ENCODE assay signal across 10 mouse cellular contexts in the genomic region with DNA sequence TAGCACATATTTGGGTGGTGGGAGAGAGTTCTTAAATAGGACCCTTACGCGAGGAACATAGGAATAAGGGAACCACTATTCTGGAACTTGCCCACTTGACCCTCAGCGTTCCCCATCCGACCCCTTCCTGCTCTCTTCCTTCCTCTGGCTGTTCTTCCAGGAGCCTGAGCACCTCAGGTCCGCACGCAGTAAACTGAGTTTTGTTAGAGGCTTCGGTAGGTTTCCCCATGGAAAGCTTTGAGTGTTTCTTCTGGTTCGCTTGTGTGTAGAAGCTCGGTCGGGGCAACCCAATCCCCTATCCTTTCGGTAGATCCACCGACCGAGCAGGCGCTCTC. TPM values are rescaled to one million over a fixed set of nuclear protein-coding genes. Genes with fewer than 3 reads are reported as not detected.
DNase-seq lines count a peak whose midpoint lies in the region; ATAC-seq and TF ChIP-seq lines count a peak whose summit lies in the region.
"Had no signal": no experiment of that assay in that cellular context is flagged by ENCODE, and none has a peak within 500 bp of the region (broad histone marks: within the 10 kb centered on the region; RNA-seq: fewer than 3 reads in every experiment).

No protein-coding gene starts in this region.

- peak overlapping the region; percentile 72 for H3K4me3 ChIP-seq in heart, embryonic 10.5 days
- H3K4me3 ChIP-seq in E14TG2a.4 (replicated peaks; ENCODE audit: low read length) = peak overlapping the region; percentile 83
- H3K4me3 ChIP-seq in forebrain, postnatal 0 days (ENCODE audit: low read depth, low read length) = peak overlapping the region; percentile 60
- peak overlapping the region; percentile 66 for H3K4me3 ChIP-seq in liver, embryonic 16.5 days (ENCODE audit: low read depth, low read length)

- no peak for ATAC-seq in forebrain, postnatal 0 days
- ATAC-seq in liver, embryonic 16.5 days (ENCODE audit: low read depth) = no peak

- peak overlapping the region; percentile 46 for H3K9ac ChIP-seq in forebrain, postnatal 0 days
- peak overlapping the region; percentile 50; the same call in 1 of the 2 replicates for H3K9ac ChIP-seq in liver, embryonic 16.5 days (ENCODE audit: low read depth, low read length)

- DNase-seq in heart, embryonic 10.5 days (ENCODE audit: low spot score) = no peak
- no peak for DNase-seq in heart, postnatal 14 days
- no peak for DNase-seq in forebrain, postnatal 0 days
- DNase-seq in ovary, adult 18-20 months (ENCODE audit: low spot score) = no peak
- DNase-seq in Muller cell, postnatal 12 days (ENCODE audit: inconsistent ontology term) = no peak
- no peak for DNase-seq in urinary bladder, postnatal 10 days (ENCODE audit: low spot score)

- intact Hi-C loops in heart, postnatal 14 days (cut with DNase I) = loop anchor here (2.0 to 10.0 kb wide), 10 partner anchors 141 to 1319 kb away; partner anchors contain the start of genes Bmi1 and Dnajc1

- H3K27ac ChIP-seq in heart, embryonic 10.5 days = peak overlapping the region; percentile 98
- peak overlapping the region; percentile 35; the same call in 1 of the 2 replicates for H3K27ac ChIP-seq in forebrain, postnatal 0 days (ENCODE audit: low read depth, low read length)
- no peak overlapping the region for H3K27ac ChIP-seq in liver, embryonic 16.5 days (ENCODE audit: low read length)

- H3K36me3 ChIP-seq in heart, embryonic 10.5 days = no peaks in the 10 kb centered on the region
- no peaks in the 10 kb centered on the region for H3K36me3 ChIP-seq in E14TG2a.4 (ENCODE audit: insufficient read depth, low read length)
- H3K36me3 ChIP-seq in forebrain, postnatal 0 days (ENCODE audit: insufficient read depth) = no peaks in the 10 kb centered on the region
- no peaks in the 10 kb centered on the region for H3K36me3 ChIP-seq in liver, embryonic 16.5 days (ENCODE audit: control insufficient read depth, insufficient read depth)

- no peaks in the 10 kb centered on the region for H3K27me3 ChIP-seq in heart, embryonic 10.5 days (ENCODE audit: insufficient read depth, poor library complexity, severe bottlenecking)
- peaks cover 34% of the 10 kb centered on the region for H3K27me3 ChIP-seq in E14TG2a.4 (ENCODE audit: insufficient read depth, low read length)
- H3K27me3 ChIP-seq in forebrain, postnatal 0 days (ENCODE audit: insufficient read depth, low read length) = no peaks in the 10 kb centered on the region
- H3K27me3 ChIP-seq in liver, embryonic 16.5 days (ENCODE audit: control insufficient read depth, insufficient read depth, low read depth, low read length) = peaks cover 54% of the 10 kb centered on the region

- H3K9me3 ChIP-seq in heart, embryonic 10.5 days = no peaks in the 10 kb centered on the region
- H3K9me3 ChIP-seq in E14TG2a.4 (ENCODE audit: low read length) = no peaks in the 10 kb centered on the region
- no peaks in the 10 kb centered on the region for H3K9me3 ChIP-seq in forebrain, postnatal 0 days (ENCODE audit: low read length)
- no peaks in the 10 kb centered on the region for H3K9me3 ChIP-seq in liver, embryonic 16.5 days (replicated peaks; ENCODE audit: control insufficient read depth, low read length)

- H3K4me1 ChIP-seq in heart, embryonic 10.5 days = peaks cover 20% of the 10 kb centered on the region; the same call in 1 of the 2 replicates
- H3K4me1 ChIP-seq in E14TG2a.4 (replicated peaks; ENCODE audit: low read depth, low read length) = peaks cover 33% of the 10 kb centered on the region
- H3K4me1 ChIP-seq in forebrain, postnatal 0 days (ENCODE audit: insufficient read depth) = peaks cover 14% of the 10 kb centered on the region
- H3K4me1 ChIP-seq in liver, embryonic 16.5 days (ENCODE audit: control insufficient read depth, low read depth, low read length) = peaks cover 28% of the 10 kb centered on the region

- no peak for TF ChIP-seq CTCF in E14TG2a.4 (conservative IDR thresholded peaks at IDR 0.05; ENCODE audit: low read length)
- TF ChIP-seq CTCF in forebrain, postnatal 0 days (IDR thresholded peaks at IDR 0.05; ENCODE audit: low read depth) = no peak

- WGBS in heart, embryonic 10.5 days = 2% methylated on average over 14 of the region's 14 CpGs
- WGBS in forebrain, postnatal 0 days = 2% methylated on average over 14 of the region's 14 CpGs
- WGBS in liver, embryonic 16.5 days (ENCODE audit: insufficient replicate concordance) = under 1% methylated on average over 14 of the region's 14 CpGs

- peak overlapping the region; percentile 98 for H3K4me2 ChIP-seq in forebrain, postnatal 0 days (ENCODE audit: low read depth)
- H3K4me2 ChIP-seq in liver, embryonic 16.5 days (ENCODE audit: low read depth, low read length) = peak overlapping the region; percentile 83

RNA-seq across cellular contexts. Expression of gene A930004D18Rik, which starts 11.8 kb away (rescaled TPM):
- polyA plus RNA-seq in heart, embryonic 10.5 days (2016; fragmentation: Nextera tagmentation; extraction: Ambion mirVana) = 14.5 and 14.9 TPM in 2 replicates
- 1 to 10 TPM; 3.1 to 4.0 TPM for total RNA-seq in heart, postnatal 14 days (2021)
- total RNA-seq in forebrain, postnatal 0 days (2014; rRNA removed) = 2.6 and 3.5 TPM in 2 replicates
- 10.1 and 11.8 TPM in 2 replicates for polyA plus RNA-seq in forebrain, postnatal 0 days (2015; fragmentation: Nextera tagmentation; extraction: Ambion mirVana)
- 1.3 and 1.4 TPM in 2 replicates for polyA plus RNA-seq in liver, embryonic 16.5 days (2015; fragmentation: Nextera tagmentation; extraction: Ambion mirVana)
- total RNA-seq: hematopoietic stem cell, adult 5-6 weeks had no signal

RNA-seq across cellular contexts. Expression of gene Skida1, which starts 23.1 kb away (rescaled TPM):
- polyA plus RNA-seq in heart, embryonic 10.5 days (2016; fragmentation: Nextera tagmentation; extraction: Ambion mirVana) = 6.7 and 9.4 TPM in 2 replicates
- total RNA-seq in heart, postnatal 14 days (2021) = 1 to 10 TPM; 3.3 to 4.8 TPM
- total RNA-seq in forebrain, postnatal 0 days (2014; rRNA removed) = 11.4 and 12.6 TPM in 2 replicates
- polyA plus RNA-seq in forebrain, postnatal 0 days (2015; fragmentation: Nextera tagmentation; extraction: Ambion mirVana) = 4.3 and 4.9 TPM in 2 replicates
- 0.28 and 0.38 TPM in 2 replicates for polyA plus RNA-seq in liver, embryonic 16.5 days (2015; fragmentation: Nextera tagmentation; extraction: Ambion mirVana)
- total RNA-seq: hematopoietic stem cell, adult 5-6 weeks had no signal

RNA-seq across cellular contexts. Expression of gene H2al2a, which starts 29.0 kb away (rescaled TPM):
- polyA plus RNA-seq in heart, embryonic 10.5 days (2016; fragmentation: Nextera tagmentation; extraction: Ambion mirVana) = not detected in 2 replicates
- total RNA-seq in heart, postnatal 14 days (2021) = not detected
- total RNA-seq in forebrain, postnatal 0 days (2014; rRNA removed) = not detected in 2 replicates
- polyA plus RNA-seq in forebrain, postnatal 0 days (2015; fragmentation: Nextera tagmentation; extraction: Ambion mirVana) = not detected in 2 replicates
- polyA plus RNA-seq in liver, embryonic 16.5 days (2015; fragmentation: Nextera tagmentation; extraction: Ambion mirVana) = not detected in 2 replicates
- total RNA-seq: hematopoietic stem cell, adult 5-6 weeks had no signal
- polyA plus RNA-seq: C2C12 had no signal

RNA-seq across cellular contexts. Expression of gene Mllt10, which starts 29.3 kb away (rescaled TPM):
- 39.8 and 54.8 TPM in 2 replicates for polyA plus RNA-seq in heart, embryonic 10.5 days (2016; fragmentation: Nextera tagmentation; extraction: Ambion mirVana)
- total RNA-seq in heart, postnatal 14 days (2021) = 10 to 100 TPM; 41.6 to 42.5 TPM
- total RNA-seq in forebrain, postnatal 0 days (2014; rRNA removed) = 27.3 and 31.3 TPM in 2 replicates
- 15.9 and 27.4 TPM in 2 replicates for polyA plus RNA-seq in forebrain, postnatal 0 days (2015; fragmentation: Nextera tagmentation; extraction: Ambion mirVana)
- 23.8 and 24.3 TPM in 2 replicates for polyA plus RNA-seq in liver, embryonic 16.5 days (2015; fragmentation: Nextera tagmentation; extraction: Ambion mirVana)
